Mouse (Mus musculus): ENCODE measurements around the gene Gnaq.

GRCm38 (mm10) chr19:16183592-16184365 is 51.1 kb downstream of the Gnaq start:
- TF ChIP-seq CTCF (IDR thresholded peaks at IDR 0.05; ENCODE audit: insufficient read depth, low read depth, low read length) (no peak), POLR2A (IDR thresholded peaks at IDR 0.05; ENCODE audit: insufficient read depth, low read depth, low read length) (no peak)
